Mouse (Mus musculus) embryonic facial prominence, embryonic 14.5 days (tissue): ENCODE measurements at regions not wholly inside any gene's neighbourhood (a gene's known extent, or its start where the extent isn't known, plus 50 kb on each side); places are given as distances from the start of the nearest gene placed in this dataset.
A peak's percentile ranks its signal among the peaks of the same experiment; 100 is the strongest.

ENCODE experiments used
- ATAC-seq: fragments of 200-750 bp; cut with Nextera tagmentation; 2 replicates; pipeline ENCODE4 v1.8.0; 2017; ENCODE audit warnings: low read depth, moderate number of reproducible peaks, moderate TSS enrichment
- DNase-seq: peaks from one replicate; pipeline ENCODE4 v3.0.0-alpha.2; 2015; ENCODE audit warnings: low spot score
- H3K27ac ChIP-seq: fragments of 300-500 bp; sonication (generic); replicated peaks from 2 replicates; pipeline ENCODE4 v1.5.1; 2014; ENCODE audit warnings: low read depth, mild to moderate bottlenecking, low read length, moderate library complexity
- H3K27me3 ChIP-seq: fragments of 300-500 bp; sonication (generic); replicated peaks from 2 replicates; pipeline ENCODE4 v1.6.1; 2014; ENCODE audit warnings: low read length; ENCODE audit not compliant: control insufficient read depth, insufficient read depth
- H3K36me3 ChIP-seq: fragments of 300-500 bp; sonication (generic); 2 replicates; pipeline ENCODE4 v1.6.1; 2014; ENCODE audit warnings: low read length, mixed read lengths; ENCODE audit not compliant: control insufficient read depth, insufficient read depth
- H3K4me1 ChIP-seq: fragments of 300-500 bp; sonication (generic); 2 replicates; pipeline ENCODE4 v1.6.1; 2014; ENCODE audit warnings: antibody characterized with exemption, low read length; ENCODE audit not compliant: control insufficient read depth, insufficient read depth
- H3K4me2 ChIP-seq: fragments of 300-500 bp; sonication (generic); 2 replicates; pipeline ENCODE4 v1.6.1; 2014; ENCODE audit warnings: low read depth, mild to moderate bottlenecking, low read length, moderate library complexity, mixed read lengths
- H3K4me3 ChIP-seq: fragments of 300-500 bp; sonication (generic); 2 replicates; pipeline ENCODE4 v1.5.1; 2014; ENCODE audit warnings: low read depth, mild to moderate bottlenecking, low read length
- H3K9ac ChIP-seq: fragments of 300-500 bp; sonication (generic); 2 replicates; pipeline ENCODE4 v1.6.1; 2014; ENCODE audit warnings: low read depth, mild to moderate bottlenecking, low read length, moderate library complexity, mixed read lengths
- H3K9me3 ChIP-seq: fragments of 300-500 bp; sonication (generic); 2 replicates; pipeline ENCODE4 v1.6.1; 2016; ENCODE audit warnings: low read length; ENCODE audit not compliant: control insufficient read depth
- WGBS: fragments of 180-500 bp; shearing (Covaris S2); extraction: QIAGEN DNeasy Blood & Tissue Kit; methylation state at CpG from one replicate; pipeline ENCODE4 v1.1.7; 2014; 5-methylcytosine and 5-hydroxymethylcytosine counted together

- Histone ChIP-seq H3K4me2 (no peak overlapping the region), H3K36me3 (no peaks in the 10 kb centered on the region), H3K4me3 (no peak overlapping the region)
These were observed 127.7 kb downstream of the Pros1 start for GRCm38 (mm10) chr16:62981821-62982220.

GRCm38 (mm10) chr16:62982558-62982957 lies 128.5 kb downstream of the Pros1 start:
- WGBS, result 52% methylated on average over 4 of the region's 4 CpGs
- H3K4me2 ChIP-seq, result no peak overlapping the region
- no peaks in the 10 kb centered on the region for H3K9me3 ChIP-seq
- no peak overlapping the region for H3K9ac ChIP-seq
- H3K4me1 ChIP-seq, result no peaks in the 10 kb centered on the region
- no peak overlapping the region for H3K4me3 ChIP-seq
- no peaks in the 10 kb centered on the region for H3K27me3 ChIP-seq
- H3K36me3 ChIP-seq, result no peaks in the 10 kb centered on the region
- DNase-seq (peak; percentile 54), ATAC-seq (no peak)
- no peak overlapping the region for H3K27ac ChIP-seq

More at GRCm38 (mm10) chr16:62981821-62982220, 127.7 kb downstream of the Pros1 start:
- Histone ChIP-seq H3K9ac (no peak overlapping the region), H3K9me3 (no peaks in the 10 kb centered on the region), H3K27me3 (no peaks in the 10 kb centered on the region), H3K4me1 (no peaks in the 10 kb centered on the region), H3K27ac (no peak overlapping the region)
- 32% methylated on average over 1 of the region's 1 CpGs for WGBS
- peak; percentile 55; the same call in 1 of the 2 replicates for ATAC-seq
- peak; percentile 57 for DNase-seq

GRCm38 (mm10) chr16:62995555-62995954 lies 141.4 kb downstream of the Pros1 start:
- ATAC-seq (no peak), DNase-seq (no peak)
- no peaks in the 10 kb centered on the region for H3K36me3 ChIP-seq
- WGBS, result 39% methylated on average over 3 of the region's 3 CpGs
- no peak overlapping the region for H3K4me2 ChIP-seq
- H3K4me1 ChIP-seq, result no peaks in the 10 kb centered on the region
- H3K9me3 ChIP-seq, result no peaks in the 10 kb centered on the region
- H3K4me3 ChIP-seq, result no peak overlapping the region
- no peak overlapping the region for H3K27ac ChIP-seq
- H3K27me3 ChIP-seq, result no peaks in the 10 kb centered on the region
- H3K9ac ChIP-seq, result no peak overlapping the region

- DNase-seq, result no peak
- no peaks in the 10 kb centered on the region for H3K4me1 ChIP-seq
- H3K9me3 ChIP-seq, result no peaks in the 10 kb centered on the region
- H3K9ac ChIP-seq, result no peak overlapping the region
- no peak overlapping the region for H3K4me3 ChIP-seq
- H3K27me3 ChIP-seq, result no peaks in the 10 kb centered on the region
- ATAC-seq, result no peak
- no peak overlapping the region for H3K27ac ChIP-seq
- WGBS, result 78% methylated on average over 4 of the region's 4 CpGs
- H3K4me2 ChIP-seq, result no peak overlapping the region
- H3K36me3 ChIP-seq, result no peaks in the 10 kb centered on the region
These were observed 157.1 kb downstream of the Pros1 start for GRCm38 (mm10) chr16:63011151-63011734.

- Histone ChIP-seq H3K4me1 (no peaks in the 10 kb centered on the region), H3K4me3 (no peak overlapping the region), H3K9me3 (no peaks in the 10 kb centered on the region), H3K4me2 (no peak overlapping the region), H3K27ac (no peak overlapping the region), H3K9ac (no peak overlapping the region), H3K36me3 (no peaks in the 10 kb centered on the region), H3K27me3 (no peaks in the 10 kb centered on the region)
- DNase-seq, result peak; percentile 59
- 35% methylated on average over 7 of the region's 7 CpGs for WGBS
- ATAC-seq, result no peak
These were observed 160.3 kb downstream of the Pros1 start for GRCm38 (mm10) chr16:63014453-63014852.

- DNase-seq (peak; percentile 24), ATAC-seq (no peak)
- H3K27ac ChIP-seq, result no peak overlapping the region
- H3K36me3 ChIP-seq, result no peaks in the 10 kb centered on the region
- no peak overlapping the region for H3K4me3 ChIP-seq
- no peaks in the 10 kb centered on the region for H3K27me3 ChIP-seq
- H3K4me1 ChIP-seq, result no peaks in the 10 kb centered on the region
- H3K4me2 ChIP-seq, result no peak overlapping the region
- H3K9ac ChIP-seq, result no peak overlapping the region
- H3K9me3 ChIP-seq, result no peaks in the 10 kb centered on the region
- 25% methylated on average over 1 of the region's 1 CpGs for WGBS
These were observed 162.0 kb downstream of the Pros1 start for GRCm38 (mm10) chr16:63016144-63016543.

- Histone ChIP-seq H3K27ac (no peak overlapping the region), H3K36me3 (no peaks in the 10 kb centered on the region), H3K4me1 (no peaks in the 10 kb centered on the region), H3K9ac (no peak overlapping the region), H3K4me3 (no peak overlapping the region), H3K4me2 (no peak overlapping the region), H3K27me3 (no peaks in the 10 kb centered on the region), H3K9me3 (no peaks in the 10 kb centered on the region)
- WGBS, result 68% methylated on average over 2 of the region's 2 CpGs
- no peak for DNase-seq
- no peak for ATAC-seq
These were observed 162.6 kb downstream of the Pros1 start for GRCm38 (mm10) chr16:63016658-63017057.

- no peak overlapping the region for H3K4me3 ChIP-seq
These were observed 176.3 kb downstream of the Pros1 start for GRCm38 (mm10) chr16:63030399-63030798.

GRCm38 (mm10) chr16:63031035-63031434 lies 176.9 kb downstream of the Pros1 start:
- Histone ChIP-seq H3K4me2 (no peak overlapping the region), H3K9me3 (no peaks in the 10 kb centered on the region), H3K27ac (no peak overlapping the region), H3K36me3 (no peaks in the 10 kb centered on the region), H3K27me3 (no peaks in the 10 kb centered on the region), H3K4me1 (no peaks in the 10 kb centered on the region), H3K9ac (no peak overlapping the region), H3K4me3 (no peak overlapping the region)
- DNase-seq, result peak; percentile 20
- WGBS, result 53% methylated on average over 5 of the region's 5 CpGs
- ATAC-seq, result peak; percentile 50; the same call in 1 of the 2 replicates

More at GRCm38 (mm10) chr16:63030399-63030798, 176.3 kb downstream of the Pros1 start:
- no peaks in the 10 kb centered on the region for H3K27me3 ChIP-seq
- H3K9me3 ChIP-seq, result no peaks in the 10 kb centered on the region
- H3K4me1 ChIP-seq, result no peaks in the 10 kb centered on the region
- H3K27ac ChIP-seq, result no peak overlapping the region
- no peaks in the 10 kb centered on the region for H3K36me3 ChIP-seq
- H3K4me2 ChIP-seq, result no peak overlapping the region
- 83% methylated on average over 4 of the region's 4 CpGs for WGBS
- H3K9ac ChIP-seq, result no peak overlapping the region
- DNase-seq (no peak), ATAC-seq (no peak)
